Mouse (Mus musculus): ENCODE results near the gene Ifitm3. TPM values are rescaled to one million over a fixed set of nuclear protein-coding genes. Genes with fewer than 3 reads are reported as not detected.
"Not testable (repeated sequence)": the region's sequence is repeated elsewhere in the genome, so short reads cannot be mapped to it uniquely, and the experiment has no call there.

Ifitm3 gene
- polyA plus RNA-seq, 1 experiment from 2014 or later = 21.7 TPM

DNA sequence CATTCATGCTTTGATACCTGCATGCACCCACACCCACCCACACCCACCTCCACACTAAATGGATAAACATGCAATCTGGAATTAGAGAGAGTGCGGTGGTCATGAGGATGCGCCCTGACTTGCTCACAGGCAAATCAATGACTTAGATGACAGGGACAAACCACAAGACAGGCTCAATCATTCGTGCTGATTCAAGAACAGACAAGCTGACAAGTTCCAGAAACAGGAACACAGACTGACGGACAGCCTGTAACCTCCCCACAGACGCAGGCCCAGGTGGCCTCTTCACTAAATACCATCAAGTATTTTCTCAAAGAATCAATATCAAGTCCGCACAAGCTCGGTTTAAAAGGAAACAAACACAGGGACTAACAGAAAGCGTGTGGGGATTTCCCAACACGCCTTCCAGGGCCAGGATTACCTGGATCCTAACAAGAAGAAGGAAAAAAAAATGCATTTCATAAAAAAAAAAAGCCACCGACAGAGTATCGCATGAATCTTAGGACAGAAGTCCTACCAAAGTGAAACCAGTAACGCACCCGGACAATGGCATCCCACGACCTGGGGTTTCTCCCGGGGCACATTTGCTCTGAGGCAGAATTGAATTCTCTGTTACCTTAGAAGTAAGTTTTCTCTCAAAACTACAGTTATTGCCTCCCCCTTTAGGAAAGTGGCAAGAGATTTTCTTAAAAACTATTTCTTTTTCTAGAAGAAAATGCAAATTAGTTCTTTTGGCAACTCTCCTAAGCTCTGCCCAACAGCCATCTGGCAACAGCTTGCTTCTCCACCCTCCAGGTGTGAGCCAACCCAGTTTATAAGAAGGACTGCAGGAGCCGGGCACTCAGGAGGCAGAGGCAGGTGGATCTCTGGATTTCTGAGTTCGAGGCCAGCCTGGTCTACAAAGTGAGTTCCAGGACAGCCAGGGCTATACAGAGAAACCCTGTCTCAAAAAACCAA is 23.1 kb downstream of the Ifitm3 start:
- H3K4me2 ChIP-seq (replicated peaks) = no peak overlapping the region
- H3K36me3 ChIP-seq = no peaks in the 10 kb centered on the region
- H3K4me3 ChIP-seq = no peak overlapping the region
- 86% methylated on average over 17 of the region's 17 CpGs for WGBS
- no peaks in the 10 kb centered on the region for H3K4me1 ChIP-seq
- no peak overlapping the region for H3K27ac ChIP-seq (replicated peaks)
- no peaks in the 10 kb centered on the region for H3K9me3 ChIP-seq
- H3K9ac ChIP-seq (replicated peaks) = no peak overlapping the region
- ATAC-seq (replicated peaks) = no peak
- no peaks in the 10 kb centered on the region for H3K27me3 ChIP-seq

- no peak overlapping the region for H3K4me2 ChIP-seq (replicated peaks)
- H3K9me3 ChIP-seq = no peaks in the 10 kb centered on the region
- WGBS = 94% methylated on average over 7 of the region's 7 CpGs
- no peak overlapping the region for H3K4me3 ChIP-seq
- no peaks in the 10 kb centered on the region for H3K4me1 ChIP-seq
- ATAC-seq (replicated peaks) = no peak
- H3K27me3 ChIP-seq = no peaks in the 10 kb centered on the region
- H3K27ac ChIP-seq (replicated peaks) = no peak overlapping the region
- H3K36me3 ChIP-seq = no peaks in the 10 kb centered on the region
- no peak overlapping the region for H3K9ac ChIP-seq (replicated peaks)
Measured at GRCm38 (mm10) chr7:140982971-140983370, 27.6 kb downstream of the Ifitm3 start.

GRCm38 (mm10) chr7:140981704-140982103 is 28.9 kb downstream of the Ifitm3 start:
- H3K4me2 ChIP-seq (replicated peaks) = no peak overlapping the region
- H3K4me3 ChIP-seq = no peak overlapping the region
- no peak overlapping the region for H3K27ac ChIP-seq (replicated peaks)
- H3K36me3 ChIP-seq = no peaks in the 10 kb centered on the region
- H3K4me1 ChIP-seq = no peaks in the 10 kb centered on the region
- H3K27me3 ChIP-seq = no peaks in the 10 kb centered on the region
- H3K9ac ChIP-seq (replicated peaks) = no peak overlapping the region
- 92% methylated on average over 8 of the region's 8 CpGs for WGBS
- ATAC-seq (replicated peaks) = no peak
- H3K9me3 ChIP-seq = no peaks in the 10 kb centered on the region

DNA sequence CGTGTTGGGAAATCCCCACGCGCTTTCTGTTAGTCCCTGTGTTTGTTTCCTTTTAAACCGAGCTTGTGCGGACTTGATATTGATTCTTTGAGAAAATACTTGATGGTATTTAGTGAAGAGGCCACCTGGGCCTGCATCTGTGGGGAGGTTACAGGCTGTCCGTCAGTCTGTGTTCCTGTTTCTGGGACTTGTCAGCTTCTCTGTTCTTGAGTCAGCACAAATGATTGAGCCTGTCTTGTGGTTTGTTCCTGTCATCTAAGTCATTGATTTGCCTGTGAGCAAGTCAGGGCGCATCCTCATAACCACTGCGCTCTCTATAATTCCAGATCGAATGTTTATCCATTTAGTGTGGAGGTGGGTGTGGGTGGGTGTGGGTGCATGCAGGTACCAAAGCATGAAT is 33.9 kb downstream of the Ifitm3 start:
- not testable (repeated sequence) for H3K27me3 ChIP-seq; H3K4me2 ChIP-seq (replicated peaks); H3K4me1 ChIP-seq; H3K36me3 ChIP-seq; ATAC-seq (replicated peaks); H3K9ac ChIP-seq (replicated peaks); H3K27ac ChIP-seq (replicated peaks); H3K9me3 ChIP-seq; H3K4me3 ChIP-seq
- WGBS = 95% methylated on average over 9 of the region's 9 CpGs

DNA sequence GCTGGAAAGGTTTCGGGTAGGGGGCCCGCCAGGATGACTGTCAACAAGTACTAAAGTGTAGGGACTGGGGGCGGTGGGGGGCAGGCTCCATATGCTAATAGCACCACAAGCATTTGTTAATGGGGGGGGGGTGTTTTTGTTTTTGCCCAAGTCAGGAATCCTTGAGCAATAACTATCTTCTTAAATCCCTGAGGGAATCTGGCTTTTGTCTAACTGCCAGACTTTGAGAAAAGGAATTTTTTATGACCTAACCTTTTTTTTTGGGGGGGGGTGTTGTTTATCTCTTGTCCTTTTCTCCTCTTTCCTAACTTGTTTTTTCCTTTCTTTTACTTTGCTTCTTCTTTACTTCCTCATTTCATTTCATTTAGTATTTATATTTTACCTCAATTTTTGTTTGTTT is 35.1 kb downstream of the Ifitm3 start:
- H3K9me3 ChIP-seq = no peaks in the 10 kb centered on the region

GRCm38 (mm10) chr7:140974940-140975339 is 35.6 kb downstream of the Ifitm3 start:
- no peak for ATAC-seq (replicated peaks)
- Histone ChIP-seq H3K4me1 (no peaks in the 10 kb centered on the region), H3K27ac (replicated peaks) (no peak overlapping the region), H3K27me3 (no peaks in the 10 kb centered on the region), H3K36me3 (no peaks in the 10 kb centered on the region), H3K9ac (replicated peaks) (no peak overlapping the region), H3K4me3 (no peak overlapping the region), H3K9me3 (no peaks in the 10 kb centered on the region), H3K4me2 (replicated peaks) (no peak overlapping the region)
- WGBS = 13% methylated on average over 9 of the region's 9 CpGs

More for the DNA sequence above, 35.1 kb downstream of the Ifitm3 start:
- Histone ChIP-seq H3K4me2 (replicated peaks) (no peak overlapping the region), H3K4me1 (no peaks in the 10 kb centered on the region), H3K27me3 (no peaks in the 10 kb centered on the region), H3K9ac (replicated peaks) (no peak overlapping the region), H3K27ac (replicated peaks) (no peak overlapping the region), H3K36me3 (no peaks in the 10 kb centered on the region), H3K4me3 (no peak overlapping the region)
- 34% methylated on average over 3 of the region's 3 CpGs for WGBS
- no peak for ATAC-seq (replicated peaks)

GRCm38 (mm10) chr7:140973396-140974165 is 37.0 kb downstream of the Ifitm3 start:
- Histone ChIP-seq H3K36me3 (no peaks in the 10 kb centered on the region), H3K4me1 (no peaks in the 10 kb centered on the region), H3K27ac (replicated peaks) (no peak overlapping the region), H3K9ac (replicated peaks) (no peak overlapping the region), H3K27me3 (no peaks in the 10 kb centered on the region), H3K4me3 (no peak overlapping the region), H3K9me3 (no peaks in the 10 kb centered on the region), H3K4me2 (replicated peaks) (no peak overlapping the region)
- 23% methylated on average over 14 of the region's 14 CpGs for WGBS
- no peak for ATAC-seq (replicated peaks)

DNA sequence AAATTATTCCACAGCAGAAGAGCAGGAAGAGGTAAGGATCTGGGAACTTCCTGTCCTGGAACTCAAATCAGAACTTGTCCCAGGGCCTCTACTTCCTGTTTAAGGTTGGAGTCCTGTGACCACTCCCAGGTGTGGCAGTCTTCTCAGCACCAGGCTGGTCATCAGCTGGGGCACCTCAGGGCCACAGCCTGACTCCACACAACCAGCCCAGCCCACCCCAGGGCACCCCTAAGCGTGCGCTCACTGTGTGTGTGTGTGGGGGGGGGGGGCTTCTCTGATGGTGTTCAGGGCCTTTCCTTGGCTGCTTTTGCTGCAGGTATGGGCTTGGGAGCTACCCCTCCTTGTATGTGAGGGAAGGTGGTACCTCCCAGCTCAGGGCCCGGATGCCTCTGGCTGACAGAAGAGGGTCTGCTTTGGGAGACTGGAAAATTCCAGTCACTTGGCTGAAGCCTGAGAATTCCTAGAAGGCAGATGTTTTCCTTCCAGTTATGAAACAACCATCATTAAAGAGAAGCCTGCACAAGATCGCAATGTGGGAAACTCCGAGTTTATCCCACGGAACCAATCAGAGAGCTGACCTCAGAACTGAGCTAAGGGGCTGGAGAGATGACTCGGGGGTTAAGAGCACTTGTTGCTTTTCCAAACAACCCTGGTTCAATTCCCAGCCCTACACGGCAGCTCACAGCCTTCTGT is 38.9 kb downstream of the Ifitm3 start:
- 89% methylated on average over 8 of the region's 8 CpGs for WGBS
- no peaks in the 10 kb centered on the region for H3K36me3 ChIP-seq
- H3K4me3 ChIP-seq = no peak overlapping the region
- ATAC-seq (replicated peaks) = no peak
- H3K4me2 ChIP-seq (replicated peaks) = no peak overlapping the region
- H3K9ac ChIP-seq (replicated peaks) = no peak overlapping the region
- no peaks in the 10 kb centered on the region for H3K27me3 ChIP-seq
- H3K27ac ChIP-seq (replicated peaks) = no peak overlapping the region
- H3K4me1 ChIP-seq = no peaks in the 10 kb centered on the region
- H3K9me3 ChIP-seq = no peaks in the 10 kb centered on the region

GRCm38 (mm10) chr7:140970931-140971330 is 39.6 kb downstream of the Ifitm3 start:
- Histone ChIP-seq H3K4me2 (replicated peaks) (no peak overlapping the region), H3K27ac (replicated peaks) (no peak overlapping the region), H3K9me3 (no peaks in the 10 kb centered on the region), H3K4me3 (no peak overlapping the region), H3K4me1 (no peaks in the 10 kb centered on the region), H3K36me3 (no peaks in the 10 kb centered on the region), H3K27me3 (no peaks in the 10 kb centered on the region), H3K9ac (replicated peaks) (no peak overlapping the region)
- ATAC-seq (replicated peaks) = no peak
- 52% methylated on average over 7 of the region's 7 CpGs for WGBS

DNA sequence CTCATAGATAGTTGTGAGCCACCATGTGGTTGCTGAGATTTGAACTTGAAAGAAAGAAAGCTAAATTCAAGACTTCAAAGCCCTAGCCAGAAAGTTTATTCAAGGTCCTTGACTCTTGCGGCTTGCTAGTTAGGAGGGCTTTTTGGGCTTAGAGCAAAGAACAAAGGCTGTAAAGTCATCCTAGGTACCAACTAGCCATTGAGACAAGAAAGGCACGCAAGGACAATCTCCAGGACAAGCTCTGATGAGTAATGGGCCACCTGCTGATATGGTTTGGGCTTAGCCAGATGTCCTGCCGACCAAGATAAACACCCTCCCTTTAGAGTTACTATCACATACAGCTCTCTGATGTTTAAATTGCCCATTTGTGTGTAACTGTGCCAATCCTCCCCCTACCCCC is 41.9 kb downstream of the Ifitm3 start:
- not testable (repeated sequence) for ATAC-seq (replicated peaks); H3K4me2 ChIP-seq (replicated peaks); H3K27ac ChIP-seq (replicated peaks); H3K4me3 ChIP-seq; H3K9me3 ChIP-seq; H3K4me1 ChIP-seq; H3K27me3 ChIP-seq; H3K9ac ChIP-seq (replicated peaks); H3K36me3 ChIP-seq
- WGBS = 24% methylated on average over 3 of the region's 3 CpGs

DNA sequence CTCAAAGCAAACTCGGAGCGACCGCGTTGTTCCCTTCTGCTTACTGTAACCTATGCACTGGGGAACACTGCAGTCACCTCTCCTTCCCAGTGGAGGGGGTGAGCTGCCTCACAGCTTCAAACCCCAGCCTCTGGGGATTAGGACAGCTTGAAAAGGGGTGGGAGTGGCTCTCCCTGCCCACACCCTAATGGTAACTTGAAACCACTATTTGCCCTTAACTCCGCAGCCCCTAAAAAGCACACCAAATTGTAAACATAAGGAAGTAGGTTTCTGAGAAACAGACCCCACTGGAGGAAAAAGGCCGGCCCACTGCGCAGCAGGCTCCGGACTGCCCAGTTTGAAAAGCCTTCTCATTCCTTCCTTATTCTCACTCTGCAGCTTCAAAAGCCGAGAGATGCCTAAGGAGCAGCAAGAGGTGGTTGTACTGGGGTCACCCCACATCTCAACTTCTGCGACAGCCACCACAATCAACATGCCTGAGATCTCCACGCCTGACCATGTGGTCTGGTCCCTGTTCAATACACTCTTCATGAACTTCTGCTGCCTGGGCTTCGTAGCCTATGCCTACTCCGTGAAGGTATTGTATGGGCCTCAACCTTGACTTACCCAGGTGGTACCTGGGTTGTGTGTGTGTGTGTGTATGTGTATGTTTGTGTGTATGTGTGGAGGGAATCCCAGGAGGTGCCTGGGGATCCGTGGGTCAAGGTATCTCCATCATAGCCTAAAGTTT is 42.5 kb downstream of the Ifitm3 start:
- Histone ChIP-seq H3K36me3 (no peaks in the 10 kb centered on the region), H3K4me3 (no peak overlapping the region), H3K27ac (replicated peaks) (no peak overlapping the region), H3K9me3 (no peaks in the 10 kb centered on the region), H3K9ac (replicated peaks) (no peak overlapping the region), H3K4me1 (no peaks in the 10 kb centered on the region), H3K4me2 (replicated peaks) (no peak overlapping the region), H3K27me3 (no peaks in the 10 kb centered on the region)
- ATAC-seq (replicated peaks) = no peak
- 6% methylated on average over 14 of the region's 14 CpGs for WGBS

Data from forebrain, embryonic 15.5 days (tissue).